Mouse (Mus musculus): ENCODE measurements around the gene Ccdc8.
A peak's percentile ranks its signal among the peaks of the same experiment; 100 is the strongest.

Gene Ccdc8

GRCm38 (mm10) chr7:16976298-16976697 lies 16.2 kb upstream of the Ccdc8 start:
- no peak for ATAC-seq (ENCODE audit: low TSS enrichment)

GRCm38 (mm10) chr7:16978173-16978572 lies 14.3 kb upstream of the Ccdc8 start:
- no peak for ATAC-seq (ENCODE audit: low TSS enrichment)

- ATAC-seq (ENCODE audit: low TSS enrichment): no peak
Observed at GRCm38 (mm10) chr7:16978593-16978992, 13.9 kb upstream of the Ccdc8 start.

- ATAC-seq (ENCODE audit: low TSS enrichment): peak; percentile 31; the same call in 1 of the 2 replicates
Observed at GRCm38 (mm10) chr7:16980348-16980747, 12.2 kb upstream of the Ccdc8 start.

GRCm38 (mm10) chr7:16982859-16983568 lies 9.5 kb upstream of the Ccdc8 start, which contains the start of gene Gm42372:
Gm42372 (plus strand) TSS chr7:16983086.
- peak; percentile 79 for ATAC-seq (ENCODE audit: low TSS enrichment)

- ATAC-seq (ENCODE audit: low TSS enrichment): no peak
Observed at GRCm38 (mm10) chr7:16987541-16988149, 4.9 kb upstream of the Ccdc8 start.

GRCm38 (mm10) chr7:16988405-16988804 lies 4.1 kb upstream of the Ccdc8 start:
- ATAC-seq (ENCODE audit: low TSS enrichment): no peak

- no peak for ATAC-seq (ENCODE audit: low TSS enrichment)
Observed at GRCm38 (mm10) chr7:16990006-16990744, 2.3 kb upstream of the Ccdc8 start.

GRCm38 (mm10) chr7:16991681-16992450 lies 642 bp upstream of the Ccdc8 start:
- no peak for ATAC-seq (ENCODE audit: low TSS enrichment)

- peak; percentile 59 for ATAC-seq (ENCODE audit: low TSS enrichment)
Observed at GRCm38 (mm10) chr7:16993651-16994399, 1.3 kb downstream of the Ccdc8 start.

GRCm38 (mm10) chr7:16994400-16994799 lies 1.9 kb downstream of the Ccdc8 start:
- ATAC-seq (ENCODE audit: low TSS enrichment): no peak

- ATAC-seq (ENCODE audit: low TSS enrichment): no peak
Observed at GRCm38 (mm10) chr7:16995345-16995744, 2.8 kb downstream of the Ccdc8 start.

- ATAC-seq (ENCODE audit: low TSS enrichment): no peak
Observed at GRCm38 (mm10) chr7:16999233-16999632, 6.7 kb downstream of the Ccdc8 start.

GRCm38 (mm10) chr7:16999650-17000049 lies 7.1 kb downstream of the Ccdc8 start:
- no peak for ATAC-seq (ENCODE audit: low TSS enrichment)

- ATAC-seq (ENCODE audit: low TSS enrichment): peak; percentile 77
Observed at GRCm38 (mm10) chr7:17002375-17003195, 10.1 kb downstream of the Ccdc8 start.

GRCm38 (mm10) chr7:17003230-17003960 lies 10.9 kb downstream of the Ccdc8 start:
- 0 out of 2 replicates have a peak, but pooled peaks have one; percentile 11 for ATAC-seq (ENCODE audit: low TSS enrichment)

GRCm38 (mm10) chr7:17004716-17005115 lies 12.2 kb downstream of the Ccdc8 start:
- no peak for ATAC-seq (ENCODE audit: low TSS enrichment)

GRCm38 (mm10) chr7:17007300-17007699 lies 14.8 kb downstream of the Ccdc8 start:
- no peak for ATAC-seq (ENCODE audit: low TSS enrichment)

- no peak for ATAC-seq (ENCODE audit: low TSS enrichment)
Observed at GRCm38 (mm10) chr7:17009326-17010009, 17.0 kb downstream of the Ccdc8 start.

Measured in frontal cortex, adult (tissue).